Mouse (Mus musculus): ENCODE data around the gene Ksr2. TPM values are rescaled to one million over a fixed set of nuclear protein-coding genes. Genes with fewer than 3 reads are reported as not detected.

Gene Ksr2
- polyA plus RNA-seq (2012; rRNA removed): 0.16 and 0.35 TPM in 2 replicates

GRCm38 (mm10) chr5:117413507-117414501 lies at the start of gene Ksr2:
Gene Ksr2, plus strand, starts transcription at chr5:117414000.

DNA sequence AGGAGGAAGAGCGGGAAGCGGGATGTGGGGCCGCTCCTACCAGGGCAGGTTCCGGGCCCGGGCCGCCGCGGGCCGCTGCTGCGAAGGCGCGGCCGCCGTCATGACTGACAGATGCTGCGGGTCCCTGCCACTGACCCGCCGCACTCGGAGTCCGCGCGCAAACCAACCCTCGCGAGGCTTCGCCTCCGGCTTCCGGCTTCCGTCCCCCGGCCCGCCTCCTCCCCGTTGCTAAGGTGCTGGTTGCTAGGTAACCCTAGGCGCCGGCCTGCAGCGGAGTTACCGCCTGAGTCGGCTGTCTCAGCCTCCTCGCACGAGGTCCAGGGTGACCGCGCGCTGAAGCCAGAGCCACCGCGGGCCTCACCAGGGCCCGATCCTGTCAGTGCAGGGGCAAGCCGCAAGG lies 24.9 kb upstream of the Ksr2 start, which contains the start of gene Rfc5:
Gene Rfc5, minus strand, starts transcription at position 171 of the 400 bp plus-strand sequence.

DNA sequence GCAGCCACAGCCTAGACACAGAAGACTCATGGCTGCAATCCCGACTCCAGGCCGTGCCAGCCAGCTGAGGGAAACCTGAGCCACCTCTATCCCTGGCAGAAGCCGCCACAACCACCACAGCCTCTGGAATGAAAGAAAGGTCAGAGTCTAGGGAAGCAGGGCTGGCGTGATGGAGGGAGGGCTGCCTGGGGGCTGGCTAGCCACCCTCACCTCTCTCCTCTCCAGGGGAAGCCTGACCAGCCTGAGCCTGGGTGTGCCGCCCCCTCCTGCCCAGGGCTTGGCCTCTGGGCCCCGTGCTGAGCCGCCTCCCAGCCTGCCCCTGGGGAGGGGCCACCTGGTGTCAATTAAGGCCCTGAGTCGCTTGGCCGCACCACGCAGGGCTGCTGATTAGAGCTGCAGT lies 366.9 kb downstream of the Ksr2 start, which contains the start of gene Nos1:
Gene Nos1, plus strand, starts transcription at position 352 of the 400 bp plus-strand sequence.

Other genes with a start within 250 kb of the Ksr2 start
- gene Pebp1, start 126.4 kb upstream of the Ksr2 start, polyA plus RNA-seq (2012; rRNA removed): 1,465 and 1,589 TPM in 2 replicates
- gene Vsig10, start 94.9 kb upstream of the Ksr2 start, polyA plus RNA-seq (2012; rRNA removed): 55.1 and 67.6 TPM in 2 replicates
- 140 and 156 TPM in 2 replicates for gene Wsb2, start 56.7 kb upstream of the Ksr2 start, polyA plus RNA-seq (2012; rRNA removed)
- gene Rfc5, start 25.0 kb upstream of the Ksr2 start, polyA plus RNA-seq (2012; rRNA removed): 24.5 and 37.5 TPM in 2 replicates